Mouse (Mus musculus) megakaryocyte, embryonic 14.5 days (primary cell): ENCODE results near the gene Dppa1. TPM values are rescaled to one million over a fixed set of nuclear protein-coding genes. Genes with fewer than 3 reads are reported as not detected.

Experiments
- H3K27me3 ChIP-seq: replicated peaks from 2 replicates; pipeline ENCODE3; 2012; ENCODE audit warnings: inconsistent platforms
- H3K36me3 ChIP-seq: replicated peaks from 2 replicates; pipeline ENCODE3; 2012; ENCODE audit warnings: low read length, inconsistent platforms, mixed read lengths
- H3K4me1 ChIP-seq: 2 replicates; pipeline ENCODE4 v1.6.1; 2012; ENCODE audit warnings: inconsistent platforms
- H3K4me3 ChIP-seq: replicated peaks from 2 replicates; pipeline ENCODE3; 2012; ENCODE audit warnings: moderate library complexity, mild to moderate bottlenecking, inconsistent platforms
- H3K9me3 ChIP-seq: 2 replicates; pipeline ENCODE4 v1.6.1; 2012; ENCODE audit warnings: inconsistent platforms
- FLI1 ChIP-seq: IDR thresholded peaks from 2 replicates; pipeline ENCODE4 v1.6.1; 2012; ENCODE audit warnings: low read length, inconsistent platforms, mixed read lengths
- GATA1 ChIP-seq: IDR thresholded peaks from 3 replicates; pipeline ENCODE4 v1.6.1; 2012; ENCODE audit warnings: mixed read lengths, low read length, inconsistent platforms, borderline replicate concordance
- polyA plus RNA-seq: library from polyadenylated mRNA; stranded (reverse); fragments of >175 nt; gene quantifications from 2 replicates; pipeline ENCODE4 v1.2.3, GENCODE M21; 2012; ENCODE audit warnings: low replicate concordance; ENCODE audit not compliant: insufficient read depth

Dppa1 gene
- polyA plus RNA-seq, 1 experiment: not detected

GRCm38 (mm10) chr11:46620414-46621168 is 8.5 kb downstream of the Dppa1 start:
- Histone ChIP-seq H3K9me3 (no peaks in the 10 kb centered on the region), H3K4me1 (no peaks in the 10 kb centered on the region), H3K27me3 (peaks cover 2% of the 10 kb centered on the region), H3K36me3 (no peaks in the 10 kb centered on the region), H3K4me3 (no peak overlapping the region)
- TF ChIP-seq GATA1 (no peak), FLI1 (no peak)

GRCm38 (mm10) chr11:46619929-46620328 is 9.1 kb downstream of the Dppa1 start:
- no peak for TF ChIP-seq FLI1
- no peak for TF ChIP-seq GATA1
- no peaks in the 10 kb centered on the region for H3K9me3 ChIP-seq

GRCm38 (mm10) chr11:46592416-46592815 is 36.6 kb downstream of the Dppa1 start:
- Histone ChIP-seq H3K9me3 (no peaks in the 10 kb centered on the region), H3K4me1 (peaks cover 9% of the 10 kb centered on the region), H3K36me3 (no peaks in the 10 kb centered on the region), H3K27me3 (peaks cover 7% of the 10 kb centered on the region), H3K4me3 (no peak overlapping the region)
- TF ChIP-seq FLI1 (no peak), GATA1 (no peak)

More at GRCm38 (mm10) chr11:46619929-46620328, 9.1 kb downstream of the Dppa1 start:
- H3K36me3 ChIP-seq: no peaks in the 10 kb centered on the region
- no peak overlapping the region for H3K4me3 ChIP-seq
- H3K4me1 ChIP-seq: no peaks in the 10 kb centered on the region
- H3K27me3 ChIP-seq: peaks cover 2% of the 10 kb centered on the region

- H3K36me3 ChIP-seq: no peaks in the 10 kb centered on the region
- H3K27me3 ChIP-seq: no peaks in the 10 kb centered on the region
- H3K4me1 ChIP-seq: peaks cover 12% of the 10 kb centered on the region
- no peak overlapping the region for H3K4me3 ChIP-seq
- H3K9me3 ChIP-seq: 0 out of 2 replicates have a peak, but pooled peaks cover 3% of the 10 kb centered on the region
- TF ChIP-seq FLI1 (no peak), GATA1 (no peak)
These were observed 46.3 kb downstream of the Dppa1 start for GRCm38 (mm10) chr11:46582741-46583140.

GRCm38 (mm10) chr11:46580428-46580827 is 48.6 kb downstream of the Dppa1 start:
- Histone ChIP-seq H3K4me3 (no peak overlapping the region), H3K4me1 (peaks cover 2% of the 10 kb centered on the region), H3K36me3 (no peaks in the 10 kb centered on the region), H3K27me3 (no peaks in the 10 kb centered on the region), H3K9me3 (0 out of 2 replicates have a peak, but pooled peaks cover 3% of the 10 kb centered on the region)
- TF ChIP-seq FLI1 (no peak), GATA1 (no peak)

- 0 out of 2 replicates have a peak, but pooled peaks cover 3% of the 10 kb centered on the region for H3K9me3 ChIP-seq
- no peak overlapping the region for H3K4me3 ChIP-seq
- TF ChIP-seq FLI1 (no peak), GATA1 (no peak)
- H3K36me3 ChIP-seq: no peaks in the 10 kb centered on the region
- H3K27me3 ChIP-seq: peaks cover 2% of the 10 kb centered on the region
- H3K4me1 ChIP-seq: no peaks in the 10 kb centered on the region; the same call in 1 of the 2 replicates
These were observed 50.2 kb downstream of the Dppa1 start for GRCm38 (mm10) chr11:46578771-46579281.

- no peaks in the 10 kb centered on the region for H3K4me1 ChIP-seq
These were observed 57.7 kb downstream of the Dppa1 start, which contains the start of gene BC053393 for GRCm38 (mm10) chr11:46571327-46571726. Gene BC053393, plus strand, starts transcription at chr11:46571536.

GRCm38 (mm10) chr11:46569107-46569506 is 60.0 kb downstream of the Dppa1 start:
- TF ChIP-seq FLI1 (no peak), GATA1 (no peak)

More at GRCm38 (mm10) chr11:46571327-46571726, 57.7 kb downstream of the Dppa1 start, which contains the start of gene BC053393:
- Histone ChIP-seq H3K36me3 (no peaks in the 10 kb centered on the region), H3K4me3 (no peak within 1 kb of the TSS), H3K27me3 (peaks cover 2% of the 10 kb centered on the region), H3K9me3 (no peaks in the 10 kb centered on the region)
- TF ChIP-seq FLI1 (no peak), GATA1 (no peak)

GRCm38 (mm10) chr11:46565967-46566366 is 63.1 kb downstream of the Dppa1 start:
- no peaks in the 10 kb centered on the region for H3K9me3 ChIP-seq
- no peaks in the 10 kb centered on the region for H3K36me3 ChIP-seq
- no peak overlapping the region for H3K4me3 ChIP-seq
- TF ChIP-seq FLI1 (no peak), GATA1 (no peak)
- no peaks in the 10 kb centered on the region for H3K27me3 ChIP-seq
- H3K4me1 ChIP-seq: no peaks in the 10 kb centered on the region

More at GRCm38 (mm10) chr11:46569107-46569506, 60.0 kb downstream of the Dppa1 start:
- no peaks in the 10 kb centered on the region for H3K36me3 ChIP-seq
- no peaks in the 10 kb centered on the region for H3K4me1 ChIP-seq
- H3K27me3 ChIP-seq: no peaks in the 10 kb centered on the region
- H3K4me3 ChIP-seq: no peak overlapping the region
- H3K9me3 ChIP-seq: no peaks in the 10 kb centered on the region

GRCm38 (mm10) chr11:46564671-46565070 is 64.4 kb downstream of the Dppa1 start:
- Histone ChIP-seq H3K4me1 (no peaks in the 10 kb centered on the region), H3K36me3 (no peaks in the 10 kb centered on the region), H3K27me3 (no peaks in the 10 kb centered on the region), H3K4me3 (no peak overlapping the region), H3K9me3 (no peaks in the 10 kb centered on the region)
- TF ChIP-seq FLI1: no peak
- TF ChIP-seq GATA1: no peak
